Mouse (Mus musculus) left cerebral cortex, postnatal 25 days (tissue): ENCODE measurements around the gene Glmp. TPM values are rescaled to one million over a fixed set of nuclear protein-coding genes. Genes with fewer than 3 reads are reported as not detected.
"Not testable (repeated sequence)": the region's sequence is repeated elsewhere in the genome, so short reads cannot be mapped to it uniquely, and the experiment has no call there.

ENCODE experiments used
- DNase-seq, 2 experiments: peaks; one replicate each; pipeline ENCODE4 v3.0.0; 2022; ENCODE audit warnings: low spot score in 2 of 2, mixed read lengths in 1 of 2
- intact Hi-C: fragments of 180-260 bp; cut with DNase I; formaldehyde crosslinking; loops from one replicate; pipeline ENCODE4 v1.15.1; 2025
- total RNA-seq, 2 experiments: library from RNA; stranded (reverse); gene quantifications; 2 replicates each; pipeline ENCODE4 v1.2.3; 2021

Gene Glmp
- total RNA-seq, 2 experiments from 2014 or later, result 91.0 to 91.4 TPM

- DNase-seq, intact Hi-C loops: not testable (repeated sequence)
These were observed 42.7 kb downstream of the Glmp start for GRCm38 (mm10) chr3:88367517-88367916.

DNA sequence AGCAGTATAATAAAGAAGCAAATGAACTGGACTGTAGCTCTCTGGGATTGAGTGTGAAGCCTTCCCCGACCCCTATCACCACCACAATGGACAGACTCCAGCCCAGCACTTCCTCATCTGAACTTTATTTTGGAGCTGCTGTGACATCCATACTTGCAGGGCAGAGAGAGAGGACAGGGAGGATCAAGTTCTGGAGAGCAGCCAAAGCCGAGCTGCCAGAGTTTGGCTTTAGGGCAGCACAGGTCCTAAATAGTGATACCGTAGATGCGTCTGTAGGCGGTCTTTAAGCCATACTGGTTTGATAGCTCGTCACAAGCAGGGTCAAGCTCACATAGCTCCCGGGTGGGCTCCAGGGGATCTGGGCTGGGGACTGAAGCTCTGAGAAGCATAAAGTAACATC lies 43.7 kb downstream of the Glmp start:
- DNase-seq, intact Hi-C loops: not testable (repeated sequence)

GRCm38 (mm10) chr3:88372643-88373042 lies 47.8 kb downstream of the Glmp start, which contains the start of gene Bglap3:
Bglap3 (minus strand) TSS chr3:88372743.
- DNase-seq, intact Hi-C loops: not testable (repeated sequence)

- intact Hi-C loops, result not testable (repeated sequence)
- DNase-seq, result peak in 1 of 2 experiments; percentile 23
These were observed 51.2 kb downstream of the Glmp start for GRCm38 (mm10) chr3:88375750-88376626.

GRCm38 (mm10) chr3:88376644-88377043 lies 51.8 kb downstream of the Glmp start:
- intact Hi-C loops, DNase-seq: not testable (repeated sequence)

DNA sequence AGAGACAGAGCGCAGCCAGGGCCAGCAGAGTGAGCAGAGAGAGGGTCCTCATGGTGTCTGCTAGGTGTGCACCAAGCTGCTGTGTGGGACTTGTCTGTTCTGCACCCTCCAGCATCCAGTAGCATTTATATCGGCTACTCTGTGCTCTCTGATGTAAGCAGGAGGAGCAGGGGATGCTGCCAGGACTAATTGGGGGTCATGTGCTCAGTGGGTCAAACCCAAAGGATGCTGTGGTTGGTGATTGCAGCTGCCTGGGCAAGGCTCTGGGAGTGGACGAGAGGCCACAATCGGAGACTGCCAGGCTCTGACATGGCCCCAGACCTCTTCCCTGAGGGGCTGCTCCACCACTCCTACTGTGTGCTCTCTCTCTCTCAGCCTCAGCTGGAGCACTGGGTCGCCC lies 53.8 kb downstream of the Glmp start, which contains the start of gene Bglap2:
Bglap2 (minus strand) TSS at position 101 of the 400 bp plus-strand sequence.
- DNase-seq, intact Hi-C loops: not testable (repeated sequence)

Other genes with a start within 250 kb of the Glmp start
- not detected for gene Ttc24, start 246.7 kb upstream of the Glmp start, total RNA-seq
- under 1 TPM; 0.21 to 0.44 TPM for gene Iqgap3, start 243.1 kb upstream of the Glmp start, total RNA-seq
- gene Mef2d, start 182.7 kb upstream of the Glmp start, total RNA-seq, result 100 to 1,000 TPM; 211 to 225 TPM
- gene Rhbg, start 70.3 kb upstream of the Glmp start, total RNA-seq, result not detected
- gene Gm38392, start 37.8 kb upstream of the Glmp start, total RNA-seq, result under 1 TPM; 0.37 to 0.41 TPM
- 1 to 10 TPM; 3.5 to 3.7 TPM for gene Tsacc, start 28.0 kb upstream of the Glmp start, total RNA-seq
- 100 to 1,000 TPM; 179 to 187 TPM for gene Cct3, start 27.9 kb upstream of the Glmp start, total RNA-seq
- 1 to 10 TPM; 1.2 to 2.6 TPM for gene Tmem79, start 11.1 kb downstream of the Glmp start, total RNA-seq
- gene Smg5, start 11.2 kb downstream of the Glmp start, total RNA-seq, result 10 to 100 TPM; 68.4 to 77.9 TPM
- 1 to 10 TPM; 4.9 to 5.2 TPM for gene Paqr6, start 39.6 kb downstream of the Glmp start, total RNA-seq
- 1 to 10 TPM; 1.0 to 1.1 TPM for gene Bglap3, start 47.7 kb downstream of the Glmp start, total RNA-seq
- gene Bglap2, start 53.7 kb downstream of the Glmp start, total RNA-seq, result not detected
- gene Bglap, start 59.4 kb downstream of the Glmp start, total RNA-seq, result 1 to 10 TPM in 1 of 2 experiments, under 1 TPM in 1; 0.96 to 4.2 TPM
- gene Pmf1, start 85.3 kb downstream of the Glmp start, total RNA-seq, result 1 to 10 TPM; 5.1 to 6.2 TPM
- 10 to 100 TPM; 77.4 to 79.3 TPM for gene Slc25a44, start 100.1 kb downstream of the Glmp start, total RNA-seq
- gene Sema4a, start 136.2 kb downstream of the Glmp start, total RNA-seq, result 10 to 100 TPM; 49.2 to 57.9 TPM
- 10 to 100 TPM; 42.1 to 48.7 TPM for gene Lmna, start 184.9 kb downstream of the Glmp start, total RNA-seq
- gene Mex3a, start 207.4 kb downstream of the Glmp start, total RNA-seq, result 1 to 10 TPM; 2.8 to 3.0 TPM
- not detected for gene Rab25, start 223.3 kb downstream of the Glmp start, total RNA-seq
- 10 to 100 TPM; 96.9 to 99.5 TPM for gene Lamtor2, start 228.1 kb downstream of the Glmp start, total RNA-seq
- gene Ubqln4, start 228.7 kb downstream of the Glmp start, total RNA-seq, result 100 to 1,000 TPM; 128 to 129 TPM